Mouse (Mus musculus) lung, embryonic 16.5 days (tissue): ENCODE data around the gene Hist1h2ag. TPM values are rescaled to one million over a fixed set of nuclear protein-coding genes. Genes with fewer than 3 reads are reported as not detected.
A peak's percentile ranks its signal among the peaks of the same experiment; 100 is the strongest.

ENCODE experiments used
- ATAC-seq: fragments of 200-750 bp; cut with Nextera tagmentation; 2 replicates; pipeline ENCODE4 v1.8.0; 2017; ENCODE audit warnings: low read depth, mild to moderate bottlenecking, moderate library complexity
- H3K27ac ChIP-seq: fragments of 300-500 bp; sonication (generic); 2 replicates; pipeline ENCODE4 v1.5.1; 2014; ENCODE audit warnings: mild to moderate bottlenecking, control low read depth, low read length
- H3K27me3 ChIP-seq: fragments of 300-500 bp; sonication (generic); 2 replicates; pipeline ENCODE4 v1.6.1; 2014; ENCODE audit warnings: low read depth, low read length, mixed read lengths; ENCODE audit not compliant: control insufficient read depth, insufficient read depth
- H3K36me3 ChIP-seq: fragments of 300-500 bp; sonication (generic); 2 replicates; pipeline ENCODE4 v1.6.1; 2014; ENCODE audit warnings: low read length; ENCODE audit not compliant: control insufficient read depth, insufficient read depth
- H3K4me1 ChIP-seq: fragments of 300-500 bp; sonication (generic); replicated peaks from 2 replicates; pipeline ENCODE4 v1.6.1; 2014; ENCODE audit warnings: low read length, mixed read lengths; ENCODE audit not compliant: control insufficient read depth, insufficient read depth
- H3K4me2 ChIP-seq: fragments of 300-500 bp; sonication (generic); 2 replicates; pipeline ENCODE4 v1.6.1; 2014; ENCODE audit warnings: low read depth, low read length, control low read depth
- H3K4me3 ChIP-seq: fragments of 300-500 bp; sonication (generic); 2 replicates; pipeline ENCODE4 v1.5.1; 2014; ENCODE audit warnings: mild to moderate bottlenecking, low read length, control low read depth
- H3K9ac ChIP-seq: fragments of 300-500 bp; sonication (generic); 2 replicates; pipeline ENCODE4 v1.6.1; 2014; ENCODE audit warnings: low read length, control low read depth
- H3K9me3 ChIP-seq: fragments of 300-500 bp; sonication (generic); 2 replicates; pipeline ENCODE4 v1.6.1; 2016; ENCODE audit warnings: low read length; ENCODE audit not compliant: control insufficient read depth
- WGBS: fragments of 180-500 bp; shearing (Covaris S2); extraction: QIAGEN DNeasy Blood & Tissue Kit; methylation state at CpG from one replicate; pipeline ENCODE4 v1.1.7; 2014; 5-methylcytosine and 5-hydroxymethylcytosine counted together
- polyA plus RNA-seq: library from polyadenylated mRNA; unstranded; fragments of >200 nt; fragmentation: Nextera tagmentation; extraction: Ambion mirVana; gene quantifications from 2 replicates; pipeline ENCODE4 v1.2.1, GENCODE M21; 2015

The Hist1h2ag gene
- polyA plus RNA-seq, 1 experiment from 2014 or later, result 53.7 TPM

GRCm38 (mm10) chr13:22005605-22006333 is 37.0 kb downstream of the Hist1h2ag start:
- H3K9ac ChIP-seq, result peak overlapping the region; percentile 64
- peaks cover 75% of the 10 kb centered on the region for H3K27me3 ChIP-seq
- peak overlapping the region; percentile 70 for H3K4me3 ChIP-seq
- H3K4me2 ChIP-seq, result peak overlapping the region; percentile 99
- H3K9me3 ChIP-seq, result no peaks in the 10 kb centered on the region
- H3K4me1 ChIP-seq, result peaks cover 15% of the 10 kb centered on the region
- WGBS, result under 1% methylated on average over 45 of the region's 45 CpGs
- H3K27ac ChIP-seq, result peak overlapping the region; percentile 46
- H3K36me3 ChIP-seq, result no peaks in the 10 kb centered on the region
- peak; percentile 92 for ATAC-seq

- Histone ChIP-seq H3K27me3 (peaks cover 69% of the 10 kb centered on the region), H3K36me3 (no peaks in the 10 kb centered on the region), H3K4me3 (no peak overlapping the region), H3K9me3 (no peaks in the 10 kb centered on the region), H3K9ac (no peak overlapping the region), H3K4me1 (peaks cover 13% of the 10 kb centered on the region), H3K27ac (no peak overlapping the region), H3K4me2 (0 out of 2 replicates have a peak overlapping the region, but pooled peaks have one; percentile 18)
- no peak for ATAC-seq
- WGBS, result 13% methylated on average over 5 of the region's 5 CpGs
Measured at GRCm38 (mm10) chr13:22001823-22002222, 40.9 kb downstream of the Hist1h2ag start.

- H3K4me3 ChIP-seq, result no peak overlapping the region
- H3K27ac ChIP-seq, result no peak overlapping the region
- peaks cover 69% of the 10 kb centered on the region for H3K27me3 ChIP-seq
- H3K9me3 ChIP-seq, result no peaks in the 10 kb centered on the region
- 0 out of 2 replicates have a peak overlapping the region, but pooled peaks have one; percentile 18 for H3K4me2 ChIP-seq
- 57% methylated on average over 2 of the region's 2 CpGs for WGBS
- ATAC-seq, result no peak
- peaks cover 13% of the 10 kb centered on the region for H3K4me1 ChIP-seq
- no peak overlapping the region for H3K9ac ChIP-seq
- H3K36me3 ChIP-seq, result no peaks in the 10 kb centered on the region
Measured at GRCm38 (mm10) chr13:22001346-22001745, 41.4 kb downstream of the Hist1h2ag start.

- WGBS, result 46% methylated on average over 4 of the region's 4 CpGs
Measured at GRCm38 (mm10) chr13:21999147-21999546, 43.6 kb downstream of the Hist1h2ag start.

GRCm38 (mm10) chr13:21998412-21998811 is 44.3 kb downstream of the Hist1h2ag start:
- H3K4me1 ChIP-seq, result peaks cover 10% of the 10 kb centered on the region; the same call in 1 of the 2 replicates
- WGBS, result 18% methylated on average over 3 of the region's 3 CpGs
- no peaks in the 10 kb centered on the region for H3K9me3 ChIP-seq
- no peak overlapping the region for H3K4me2 ChIP-seq
- H3K4me3 ChIP-seq, result no peak overlapping the region
- H3K27me3 ChIP-seq, result peaks cover 54% of the 10 kb centered on the region
- H3K9ac ChIP-seq, result no peak overlapping the region
- H3K27ac ChIP-seq, result no peak overlapping the region
- no peaks in the 10 kb centered on the region for H3K36me3 ChIP-seq
- no peak for ATAC-seq

More at GRCm38 (mm10) chr13:21999147-21999546, 43.6 kb downstream of the Hist1h2ag start:
- H3K9ac ChIP-seq, result no peak overlapping the region
- peaks cover 61% of the 10 kb centered on the region for H3K27me3 ChIP-seq
- no peaks in the 10 kb centered on the region for H3K36me3 ChIP-seq
- H3K4me2 ChIP-seq, result no peak overlapping the region
- ATAC-seq, result no peak
- no peak overlapping the region for H3K27ac ChIP-seq
- H3K9me3 ChIP-seq, result no peaks in the 10 kb centered on the region
- H3K4me3 ChIP-seq, result no peak overlapping the region
- H3K4me1 ChIP-seq, result peaks cover 10% of the 10 kb centered on the region; the same call in 1 of the 2 replicates

- Histone ChIP-seq H3K4me1 (peaks cover 10% of the 10 kb centered on the region; the same call in 1 of the 2 replicates), H3K4me2 (no peak overlapping the region), H3K27me3 (peaks cover 49% of the 10 kb centered on the region), H3K27ac (no peak overlapping the region), H3K9ac (no peak overlapping the region), H3K9me3 (no peaks in the 10 kb centered on the region), H3K36me3 (no peaks in the 10 kb centered on the region), H3K4me3 (no peak overlapping the region)
- 8% methylated on average over 4 of the region's 4 CpGs for WGBS
- no peak for ATAC-seq
Measured at GRCm38 (mm10) chr13:21997821-21998220, 44.9 kb downstream of the Hist1h2ag start.

GRCm38 (mm10) chr13:21997201-21997820 is 45.4 kb downstream of the Hist1h2ag start:
- H3K9me3 ChIP-seq, result no peaks in the 10 kb centered on the region
- no peak for ATAC-seq
- H3K4me2 ChIP-seq, result peak overlapping the region; percentile 49
- H3K27ac ChIP-seq, result no peak overlapping the region
- peak overlapping the region; percentile 28 for H3K4me3 ChIP-seq
- no peaks in the 10 kb centered on the region for H3K36me3 ChIP-seq
- H3K9ac ChIP-seq, result no peak overlapping the region
- H3K27me3 ChIP-seq, result peaks cover 48% of the 10 kb centered on the region
- 3% methylated on average over 21 of the region's 21 CpGs for WGBS
- peaks cover 10% of the 10 kb centered on the region; the same call in 1 of the 2 replicates for H3K4me1 ChIP-seq

- Histone ChIP-seq H3K9me3 (no peaks in the 10 kb centered on the region), H3K36me3 (no peaks in the 10 kb centered on the region), H3K4me3 (peak overlapping the region; percentile 28), H3K27ac (no peak overlapping the region), H3K4me1 (peaks cover 10% of the 10 kb centered on the region; the same call in 1 of the 2 replicates), H3K9ac (no peak overlapping the region), H3K4me2 (peak overlapping the region; percentile 49), H3K27me3 (peaks cover 48% of the 10 kb centered on the region)
- WGBS, result 1% methylated on average over 13 of the region's 13 CpGs
- no peak for ATAC-seq
Measured at GRCm38 (mm10) chr13:21996840-21997185, 45.9 kb downstream of the Hist1h2ag start.

- ATAC-seq, result no peak
Measured at GRCm38 (mm10) chr13:21996101-21996839, 46.5 kb downstream of the Hist1h2ag start.

More at GRCm38 (mm10) chr13:21996101-21996839, 46.5 kb downstream of the Hist1h2ag start:
- Histone ChIP-seq H3K27ac (no peak overlapping the region), H3K9ac (no peak overlapping the region), H3K4me2 (peak overlapping the region; percentile 84), H3K9me3 (no peaks in the 10 kb centered on the region), H3K4me1 (peaks cover 10% of the 10 kb centered on the region; the same call in 1 of the 2 replicates), H3K36me3 (no peaks in the 10 kb centered on the region), H3K4me3 (peak overlapping the region; percentile 55), H3K27me3 (peaks cover 45% of the 10 kb centered on the region)
- WGBS, result 2% methylated on average over 12 of the region's 12 CpGs
